Mouse (Mus musculus) MEL (cell line): ENCODE results near the gene Olfr1416.

Source experiments
- CTCF ChIP-seq, 3 experiments: IDR thresholded peaks in 2 of 3; conservative IDR thresholded peaks in 1 of 3; 2 replicates each; pipeline ENCODE4 v1.5.1; 2011 to 2012; ENCODE audit warnings: low read length in 3 of 3, low read depth in 2 of 3, mild to moderate bottlenecking in 2 of 3, improper control_type of control experiment in 1 of 3, inconsistent platforms in 1 of 3, mixed read lengths in 1 of 3, moderate library complexity in 1 of 3; ENCODE audit not compliant: control insufficient read depth in 1 of 3, insufficient read depth in 1 of 3, poor library complexity in 1 of 3, severe bottlenecking in 1 of 3
- EP300 ChIP-seq, 2 experiments: IDR thresholded peaks; 2 replicates each; pipeline ENCODE4 v1.6.1; 2011; ENCODE audit warnings: improper control_type of control experiment in 2 of 2, low read length in 2 of 2, low read depth in 1 of 2, mild to moderate bottlenecking in 1 of 2
- MAFK ChIP-seq: IDR thresholded peaks from 2 replicates; pipeline ENCODE4 v1.6.1; 2011; ENCODE audit warnings: low read depth, mild to moderate bottlenecking, low read length, improper control_type of control experiment, borderline replicate concordance
- MAX ChIP-seq: IDR thresholded peaks from 2 replicates; pipeline ENCODE4 v1.6.1; 2011; ENCODE audit warnings: low read length, improper control_type of control experiment
- MAZ ChIP-seq: IDR thresholded peaks from 2 replicates; pipeline ENCODE4 v1.6.1; 2012; ENCODE audit warnings: low read depth, mild to moderate bottlenecking, inconsistent platforms, low read length, improper control_type of control experiment
- SMC3 ChIP-seq: IDR thresholded peaks from 2 replicates; pipeline ENCODE4 v1.6.1; 2011; ENCODE audit warnings: low read depth, low read length, improper control_type of control experiment
- UBTF ChIP-seq: IDR thresholded peaks from 2 replicates; pipeline ENCODE4 v1.6.1; 2012; ENCODE audit warnings: low read depth, mild to moderate bottlenecking, inconsistent platforms, low read length, improper control_type of control experiment, moderate library complexity, borderline replicate concordance; ENCODE audit not compliant: insufficient read depth
- ZC3H11A ChIP-seq: IDR thresholded peaks from 2 replicates; pipeline ENCODE4 v1.6.1; 2012; ENCODE audit warnings: low read depth, mild to moderate bottlenecking, inconsistent platforms, low read length, improper control_type of control experiment
- ZMIZ1 ChIP-seq: IDR thresholded peaks from 2 replicates; pipeline ENCODE4 v1.6.1; 2012; ENCODE audit warnings: low read depth, mild to moderate bottlenecking, inconsistent platforms, low read length, improper control_type of control experiment, moderate library complexity

GRCm38 (mm10) chr1:92448293-92448692 lies 36.6 kb downstream of the Olfr1416 start:
- TF ChIP-seq ZC3H11A = no peak
- no peak for TF ChIP-seq MAX
- TF ChIP-seq MAFK = no peak
- no peak for TF ChIP-seq CTCF (IDR thresholded peaks at IDR 0.05 in 2 of 3, conservative IDR thresholded peaks at IDR 0.05 in 1 of 3; ENCODE audit: control insufficient read depth in 1 of 3, insufficient read depth in 1 of 3, low read depth in 2 of 3, low read length in 3 of 3, poor library complexity in 1 of 3, severe bottlenecking in 1 of 3)
- TF ChIP-seq EP300 (IDR thresholded peaks at IDR 0.05; ENCODE audit: low read depth in 1 of 2, low read length in 2 of 2) = no peak
- no peak for TF ChIP-seq SMC3
- no peak for TF ChIP-seq UBTF
- no peak for TF ChIP-seq MAZ
- TF ChIP-seq ZMIZ1 = no peak
